Mouse (Mus musculus) activated CD4-positive, CD25-positive, alpha-beta regulatory T cell, adult 4 months (primary cell): Measurements from ENCODE around the gene Tmem258. TPM values are rescaled to one million over a fixed set of nuclear protein-coding genes. Genes with fewer than 3 reads are reported as not detected.

Source experiments
- ATAC-seq: one replicate; pipeline ENCODE4 v1.8.0; 2017
- polyA plus RNA-seq, 2 experiments: library from polyadenylated mRNA; unstranded; fragments of 100-300 nt; shearing (Covaris generic); gene quantifications; one replicate each; pipeline ENCODE4 v1.2.1; 2017

Gene Tmem258
- polyA plus RNA-seq, 2 experiments from 2014 or later: 356 to 371 TPM

- no peak for ATAC-seq
Observed at GRCm38 (mm10) chr19:10224637-10225453, 21.0 kb downstream of the Tmem258 start.

GRCm38 (mm10) chr19:10225767-10226166 lies 22.0 kb downstream of the Tmem258 start:
- ATAC-seq: no peak

- no peak for ATAC-seq
Observed at GRCm38 (mm10) chr19:10231016-10231415, 27.2 kb downstream of the Tmem258 start.

GRCm38 (mm10) chr19:10231871-10232270 lies 28.1 kb downstream of the Tmem258 start:
- no peak for ATAC-seq

GRCm38 (mm10) chr19:10232327-10233017 lies 28.7 kb downstream of the Tmem258 start:
- no peak for ATAC-seq

GRCm38 (mm10) chr19:10235784-10236565 lies 32.2 kb downstream of the Tmem258 start:
- ATAC-seq: no peak

GRCm38 (mm10) chr19:10238477-10238876 lies 34.7 kb downstream of the Tmem258 start:
- no peak for ATAC-seq

- no peak for ATAC-seq
Observed at GRCm38 (mm10) chr19:10239419-10239818, 35.6 kb downstream of the Tmem258 start.

- ATAC-seq: no peak
Observed at GRCm38 (mm10) chr19:10239975-10240653, 36.3 kb downstream of the Tmem258 start.

- ATAC-seq: peak; percentile 49
Observed at GRCm38 (mm10) chr19:10240654-10241305, 37.0 kb downstream of the Tmem258 start, which contains the start of gene Myrf. TSS of gene Myrf (minus strand) at chr19:10240748.

GRCm38 (mm10) chr19:10242916-10243315 lies 39.1 kb downstream of the Tmem258 start:
- no peak for ATAC-seq

- no peak for ATAC-seq
Observed at GRCm38 (mm10) chr19:10244183-10244582, 40.4 kb downstream of the Tmem258 start.

- ATAC-seq: no peak
Observed at GRCm38 (mm10) chr19:10247165-10247564, 43.4 kb downstream of the Tmem258 start.

GRCm38 (mm10) chr19:10248128-10248527 lies 44.3 kb downstream of the Tmem258 start:
- no peak for ATAC-seq

Other genes starting within 250 kb of the Tmem258 start
- 1,000 to 10,000 TPM; 1,834 to 2,304 TPM for gene Fth1, start 223.4 kb upstream of the Tmem258 start, polyA plus RNA-seq
- not detected for gene Best1, start 202.4 kb upstream of the Tmem258 start, polyA plus RNA-seq
- gene Rab3il1, start 202.3 kb upstream of the Tmem258 start, polyA plus RNA-seq: 1 to 10 TPM in 1 of 2 experiments, not detected in 1; 1.2 TPM
- not detected for gene Fads3, start 162.4 kb upstream of the Tmem258 start, polyA plus RNA-seq
- under 1 TPM; 0.19 to 0.29 TPM for gene Fads2, start 102.3 kb upstream of the Tmem258 start, polyA plus RNA-seq
- 1 to 10 TPM; 6.7 to 7.2 TPM for gene Fads1, start 21.1 kb upstream of the Tmem258 start, polyA plus RNA-seq
- 10 to 100 TPM; 51.7 to 76.7 TPM for gene Fen1, start 155 bp downstream of the Tmem258 start, polyA plus RNA-seq
- under 1 TPM in 1 of 2 experiments, not detected in 1; 0.09 TPM for gene Myrf, start 36.7 kb downstream of the Tmem258 start, polyA plus RNA-seq
- gene Dagla, start 100.9 kb downstream of the Tmem258 start, polyA plus RNA-seq: under 1 TPM in 1 of 2 experiments, not detected in 1; 0.20 TPM
- gene Syt7, start 185.1 kb downstream of the Tmem258 start, polyA plus RNA-seq: under 1 TPM in 1 of 2 experiments, not detected in 1; 0.05 TPM